Mouse (Mus musculus) embryonic facial prominence, embryonic 15.5 days (tissue): ENCODE measurements around the gene Bag5. TPM values are rescaled to one million over a fixed set of nuclear protein-coding genes. Genes with fewer than 3 reads are reported as not detected.
"Not testable (repeated sequence)": the region's sequence is repeated elsewhere in the genome, so short reads cannot be mapped to it uniquely, and the experiment has no call there.

ENCODE experiments used
- ATAC-seq: fragments of 200-750 bp; cut with Nextera tagmentation; 2 replicates; pipeline ENCODE4 v1.8.0; 2017; ENCODE audit warnings: low read depth, moderate TSS enrichment; ENCODE audit not compliant: insufficient number of reproducible peaks, low FRiP score, low TSS enrichment
- H3K27ac ChIP-seq: fragments of 300-500 bp; sonication (generic); replicated peaks from 2 replicates; pipeline ENCODE4 v1.5.1; 2015; ENCODE audit warnings: mild to moderate bottlenecking, inconsistent platforms
- H3K27me3 ChIP-seq: fragments of 300-500 bp; sonication (generic); 2 replicates; pipeline ENCODE4 v1.6.1; 2015; ENCODE audit warnings: inconsistent platforms
- H3K36me3 ChIP-seq: fragments of 300-500 bp; sonication (generic); 2 replicates; pipeline ENCODE4 v1.6.1; 2015; ENCODE audit warnings: mild to moderate bottlenecking, inconsistent platforms
- H3K4me1 ChIP-seq: fragments of 300-500 bp; sonication (generic); 2 replicates; pipeline ENCODE4 v1.6.1; 2015; ENCODE audit warnings: inconsistent platforms
- H3K4me2 ChIP-seq: fragments of 300-500 bp; sonication (generic); replicated peaks from 2 replicates; pipeline ENCODE4 v1.6.1; 2015; ENCODE audit warnings: mild to moderate bottlenecking, inconsistent platforms
- H3K4me3 ChIP-seq: fragments of 300-500 bp; sonication (generic); replicated peaks from 2 replicates; pipeline ENCODE4 v1.5.1; 2015; ENCODE audit warnings: mild to moderate bottlenecking, inconsistent platforms
- H3K9ac ChIP-seq: fragments of 300-500 bp; sonication (generic); 2 replicates; pipeline ENCODE4 v1.6.1; 2015; ENCODE audit warnings: inconsistent platforms
- H3K9me3 ChIP-seq: fragments of 300-500 bp; sonication (generic); replicated peaks from 2 replicates; pipeline ENCODE4 v1.6.1; 2016; ENCODE audit warnings: inconsistent platforms
- WGBS: fragments of 180-500 bp; shearing (Covaris S2); methylation state at CpG from one replicate; pipeline ENCODE4 v1.1.7; 2015; 5-methylcytosine and 5-hydroxymethylcytosine counted together
- polyA plus RNA-seq: library from polyadenylated mRNA; unstranded; fragments of >200 nt; fragmentation: Nextera tagmentation; extraction: Ambion mirVana; gene quantifications from 2 replicates; pipeline ENCODE4 v1.2.1, GENCODE M21; 2015

Gene Bag5
- polyA plus RNA-seq, 1 experiment from 2014 or later, result 65.5 TPM

- no peak for ATAC-seq
- Histone ChIP-seq H3K9ac (no peak overlapping the region), H3K4me3 (no peak overlapping the region), H3K4me1 (peaks cover 27% of the 10 kb centered on the region), H3K4me2 (no peak overlapping the region), H3K27ac (no peak overlapping the region), H3K9me3 (no peaks in the 10 kb centered on the region), H3K27me3 (no peaks in the 10 kb centered on the region), H3K36me3 (0 out of 2 replicates have a peak, but pooled peaks cover 8% of the 10 kb centered on the region)
- 95% methylated on average over 7 of the region's 7 CpGs for WGBS
Observed at GRCm38 (mm10) chr12:111716505-111716904, 3.4 kb upstream of the Bag5 start.

- ATAC-seq, H3K27ac ChIP-seq, H3K9ac ChIP-seq, H3K27me3 ChIP-seq, H3K9me3 ChIP-seq: not testable (repeated sequence)
- Histone ChIP-seq H3K36me3 (peaks cover 33% of the 10 kb centered on the region), H3K4me3 (peak overlapping the region; percentile 71), H3K4me2 (peak overlapping the region; percentile 66), H3K4me1 (peaks cover 29% of the 10 kb centered on the region)
- WGBS, result 73% methylated on average over 6 of the region's 6 CpGs
Observed at GRCm38 (mm10) chr12:111713880-111714279, 823 bp upstream of the Bag5 start.

- peak overlapping the region; percentile 83 for H3K27ac ChIP-seq
- no peaks in the 10 kb centered on the region for H3K27me3 ChIP-seq
- peak; percentile 12; the same call in 1 of the 2 replicates for ATAC-seq
- peaks cover 45% of the 10 kb centered on the region for H3K36me3 ChIP-seq
- peak overlapping the region; percentile 66 for H3K4me2 ChIP-seq
- WGBS, result under 1% methylated on average over 30 of the region's 33 CpGs
- H3K9me3 ChIP-seq, result no peaks in the 10 kb centered on the region
- peaks cover 22% of the 10 kb centered on the region for H3K4me1 ChIP-seq
- peak overlapping the region; percentile 91 for H3K9ac ChIP-seq
- peak overlapping the region; percentile 71 for H3K4me3 ChIP-seq
Observed at GRCm38 (mm10) chr12:111712476-111712875, 581 bp downstream of the Bag5 start.

GRCm38 (mm10) chr12:111710091-111710490 lies 3.0 kb downstream of the Bag5 start:
- WGBS, result 90% methylated on average over 10 of the region's 10 CpGs
- Histone ChIP-seq H3K9me3 (no peaks in the 10 kb centered on the region), H3K27me3 (no peaks in the 10 kb centered on the region), H3K9ac (no peak overlapping the region), H3K4me1 (peaks cover 32% of the 10 kb centered on the region), H3K4me2 (no peak overlapping the region), H3K36me3 (peaks cover 45% of the 10 kb centered on the region), H3K4me3 (no peak overlapping the region), H3K27ac (no peak overlapping the region)
- no peak for ATAC-seq

GRCm38 (mm10) chr12:111708181-111708580 lies 4.9 kb downstream of the Bag5 start:
- no peak for ATAC-seq
- Histone ChIP-seq H3K4me2 (no peak overlapping the region), H3K4me3 (no peak overlapping the region), H3K27me3 (no peaks in the 10 kb centered on the region), H3K4me1 (peaks cover 28% of the 10 kb centered on the region), H3K9me3 (no peaks in the 10 kb centered on the region), H3K27ac (no peak overlapping the region), H3K36me3 (peaks cover 45% of the 10 kb centered on the region), H3K9ac (no peak overlapping the region)
- WGBS, result 82% methylated on average over 4 of the region's 4 CpGs

- Histone ChIP-seq H3K27ac (peak overlapping the region; percentile 83), H3K9me3 (no peaks in the 10 kb centered on the region), H3K27me3 (no peaks in the 10 kb centered on the region), H3K4me1 (peaks cover 25% of the 10 kb centered on the region), H3K36me3 (peaks cover 35% of the 10 kb centered on the region), H3K4me2 (no peak overlapping the region), H3K4me3 (no peak overlapping the region), H3K9ac (no peak overlapping the region)
- no peak; the same call in 1 of the 2 replicates for ATAC-seq
- 54% methylated on average over 15 of the region's 15 CpGs for WGBS
Observed at GRCm38 (mm10) chr12:111705186-111705973, 7.7 kb downstream of the Bag5 start.

GRCm38 (mm10) chr12:111704609-111705008 lies 8.4 kb downstream of the Bag5 start:
- Histone ChIP-seq H3K27me3 (no peaks in the 10 kb centered on the region), H3K4me1 (peaks cover 25% of the 10 kb centered on the region), H3K4me2 (peak overlapping the region; percentile 31), H3K9ac (no peak overlapping the region), H3K27ac (peak overlapping the region; percentile 83), H3K4me3 (no peak overlapping the region), H3K36me3 (peaks cover 27% of the 10 kb centered on the region), H3K9me3 (no peaks in the 10 kb centered on the region)
- ATAC-seq, result peak; percentile 89
- 17% methylated on average over 9 of the region's 9 CpGs for WGBS

GRCm38 (mm10) chr12:111703301-111703700 lies 9.8 kb downstream of the Bag5 start:
- no peak overlapping the region for H3K27ac ChIP-seq
- H3K36me3 ChIP-seq, result peaks cover 16% of the 10 kb centered on the region
- H3K4me3 ChIP-seq, result no peak overlapping the region
- no peaks in the 10 kb centered on the region for H3K27me3 ChIP-seq
- H3K4me1 ChIP-seq, result peaks cover 25% of the 10 kb centered on the region
- WGBS, result 80% methylated on average over 3 of the region's 3 CpGs
- H3K9ac ChIP-seq, result no peak overlapping the region
- no peaks in the 10 kb centered on the region for H3K9me3 ChIP-seq
- ATAC-seq, result no peak
- no peak overlapping the region for H3K4me2 ChIP-seq

- H3K36me3 ChIP-seq, result no peaks in the 10 kb centered on the region
- H3K27me3 ChIP-seq, result no peaks in the 10 kb centered on the region
- 0 out of 2 replicates have a peak overlapping the region, but pooled peaks have one; percentile 3 for H3K27ac ChIP-seq
- 44% methylated on average over 9 of the region's 9 CpGs for WGBS
- H3K4me2 ChIP-seq, result no peak overlapping the region
- H3K9ac ChIP-seq, result no peak overlapping the region
- peaks cover 29% of the 10 kb centered on the region for H3K4me1 ChIP-seq
- no peak overlapping the region for H3K4me3 ChIP-seq
- no peaks in the 10 kb centered on the region for H3K9me3 ChIP-seq
- ATAC-seq, result 0 out of 2 replicates have a peak, but pooled peaks have one; percentile 21
Observed at GRCm38 (mm10) chr12:111700920-111701458, 12.1 kb downstream of the Bag5 start.

GRCm38 (mm10) chr12:111699542-111699941 lies 13.5 kb downstream of the Bag5 start:
- H3K36me3 ChIP-seq, result no peaks in the 10 kb centered on the region
- H3K9ac ChIP-seq, result no peak overlapping the region
- WGBS, result 80% methylated on average over 4 of the region's 4 CpGs
- H3K27me3 ChIP-seq, result no peaks in the 10 kb centered on the region
- no peak overlapping the region for H3K4me2 ChIP-seq
- H3K9me3 ChIP-seq, result no peaks in the 10 kb centered on the region
- ATAC-seq, result no peak
- peaks cover 29% of the 10 kb centered on the region for H3K4me1 ChIP-seq
- H3K27ac ChIP-seq, result no peak overlapping the region
- no peak overlapping the region for H3K4me3 ChIP-seq

- Histone ChIP-seq H3K36me3 (no peaks in the 10 kb centered on the region), H3K27me3 (no peaks in the 10 kb centered on the region), H3K9ac (no peak overlapping the region), H3K27ac (no peak overlapping the region), H3K9me3 (no peaks in the 10 kb centered on the region), H3K4me2 (no peak overlapping the region), H3K4me1 (peaks cover 37% of the 10 kb centered on the region), H3K4me3 (no peak overlapping the region)
- no peak for ATAC-seq
- WGBS, result 60% methylated on average over 6 of the region's 6 CpGs
Observed at GRCm38 (mm10) chr12:111698346-111698913, 14.6 kb downstream of the Bag5 start.
